Mouse (Mus musculus): Measurements from ENCODE around the gene Sntb2. TPM values are rescaled to one million over a fixed set of nuclear protein-coding genes. Genes with fewer than 3 reads are reported as not detected.

Gene Sntb2
- polyA plus RNA-seq, 1 experiment = 14.4 TPM

- H3K27me3 ChIP-seq (ENCODE audit: control insufficient read depth, insufficient read depth, low read length) = no peaks in the 10 kb centered on the region
- no peak overlapping the region for H3K27ac ChIP-seq (ENCODE audit: control insufficient read depth, insufficient read depth, low read depth, low read length)
- TF ChIP-seq CTCF (IDR thresholded peaks at IDR 0.05; ENCODE audit: control insufficient read depth, insufficient read depth, insufficient replicate concordance, low read depth, low read length) (no peak), POLR2A (IDR thresholded peaks at IDR 0.05; ENCODE audit: control insufficient read depth, low read depth, low read length) (no peak)
- no peak overlapping the region for H3K4me3 ChIP-seq (ENCODE audit: control insufficient read depth, low read depth, low read length)
- peaks cover 5% of the 10 kb centered on the region for H3K36me3 ChIP-seq (ENCODE audit: control insufficient read depth, insufficient read depth, low read length)
- H3K4me1 ChIP-seq (ENCODE audit: control insufficient read depth, insufficient read depth, low read length) = no peaks in the 10 kb centered on the region
Measured at GRCm38 (mm10) chr8:106899473-106899872, 36.1 kb upstream of the Sntb2 start.

DNA sequence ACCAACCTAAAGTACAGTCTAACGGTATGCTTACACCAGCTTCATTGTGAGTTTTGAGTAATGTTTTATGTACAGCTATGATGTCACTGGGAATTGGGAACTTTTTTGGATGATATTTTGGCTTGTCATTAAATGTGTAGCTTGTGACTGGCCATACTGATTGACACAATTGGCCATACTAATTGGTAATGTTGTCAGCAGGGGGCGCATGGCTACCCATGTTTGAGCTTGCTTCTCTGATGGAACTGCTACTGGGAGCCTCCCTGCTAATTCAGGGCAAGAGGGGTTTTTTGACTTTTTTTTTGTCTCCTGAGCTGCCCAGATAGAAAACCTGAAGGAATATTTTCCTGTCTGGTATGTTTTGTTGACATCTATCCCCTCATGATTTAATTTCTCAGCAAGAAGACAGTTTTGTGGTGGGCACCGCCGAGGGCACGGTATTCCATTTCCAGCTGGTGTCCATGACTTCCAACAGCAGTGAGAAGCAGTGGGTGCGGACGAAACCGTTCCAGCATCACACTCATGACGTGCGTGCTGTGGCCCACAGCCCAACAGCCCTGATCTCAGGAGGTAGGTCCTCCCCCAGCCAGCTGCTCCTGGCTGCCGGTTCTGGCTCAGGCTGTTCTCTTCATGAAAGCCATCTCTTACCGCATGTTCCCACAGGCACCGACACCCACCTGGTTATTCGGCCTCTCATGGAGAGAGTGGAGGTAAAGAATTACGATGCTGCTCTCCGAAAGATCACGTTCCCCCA is 29.6 kb upstream of the Sntb2 start:
- no peak overlapping the region for H3K27ac ChIP-seq (ENCODE audit: control insufficient read depth, insufficient read depth, low read depth, low read length)
- TF ChIP-seq POLR2A (IDR thresholded peaks at IDR 0.05; ENCODE audit: control insufficient read depth, low read depth, low read length) (no peak), CTCF (IDR thresholded peaks at IDR 0.05; ENCODE audit: control insufficient read depth, insufficient read depth, insufficient replicate concordance, low read depth, low read length) (no peak)
- H3K4me1 ChIP-seq (ENCODE audit: control insufficient read depth, insufficient read depth, low read length) = no peaks in the 10 kb centered on the region
- peaks cover 5% of the 10 kb centered on the region; the same call in 1 of the 2 replicates for H3K36me3 ChIP-seq (ENCODE audit: control insufficient read depth, insufficient read depth, low read length)
- no peak overlapping the region for H3K4me3 ChIP-seq (ENCODE audit: control insufficient read depth, low read depth, low read length)
- H3K27me3 ChIP-seq (ENCODE audit: control insufficient read depth, insufficient read depth, low read length) = no peaks in the 10 kb centered on the region

DNA sequence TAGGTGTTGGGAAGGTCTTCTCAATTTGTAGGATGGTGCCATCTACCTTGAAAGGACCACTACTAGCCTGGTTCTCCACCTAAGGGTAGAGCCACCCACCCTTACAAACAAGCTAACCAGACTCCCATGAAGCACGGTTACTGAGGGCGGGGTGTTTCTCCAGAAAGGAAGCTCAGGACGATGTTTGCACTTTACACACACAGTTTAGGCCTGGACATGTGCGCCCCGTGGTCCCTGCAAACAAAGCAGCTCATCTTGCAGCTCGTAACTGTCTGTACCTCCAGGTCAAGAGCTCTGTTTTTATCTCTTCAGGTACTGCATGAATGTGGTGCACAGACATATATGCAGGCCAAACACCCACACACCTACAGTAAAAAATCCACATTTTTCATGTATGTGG is 28.9 kb upstream of the Sntb2 start:
- TF ChIP-seq CTCF (IDR thresholded peaks at IDR 0.05; ENCODE audit: control insufficient read depth, insufficient read depth, insufficient replicate concordance, low read depth, low read length) = no peak
- TF ChIP-seq POLR2A (IDR thresholded peaks at IDR 0.05; ENCODE audit: control insufficient read depth, low read depth, low read length) = no peak
- no peak overlapping the region for H3K27ac ChIP-seq (ENCODE audit: control insufficient read depth, insufficient read depth, low read depth, low read length)
- H3K4me3 ChIP-seq (ENCODE audit: control insufficient read depth, low read depth, low read length) = no peak overlapping the region
- H3K27me3 ChIP-seq (ENCODE audit: control insufficient read depth, insufficient read depth, low read length) = no peaks in the 10 kb centered on the region
- H3K4me1 ChIP-seq (ENCODE audit: control insufficient read depth, insufficient read depth, low read length) = no peaks in the 10 kb centered on the region
- H3K36me3 ChIP-seq (ENCODE audit: control insufficient read depth, insufficient read depth, low read length) = peaks cover 7% of the 10 kb centered on the region; the same call in 1 of the 2 replicates

GRCm38 (mm10) chr8:106907450-106907849 is 28.1 kb upstream of the Sntb2 start:
- no peak overlapping the region for H3K4me3 ChIP-seq (ENCODE audit: control insufficient read depth, low read depth, low read length)
- TF ChIP-seq CTCF (IDR thresholded peaks at IDR 0.05; ENCODE audit: control insufficient read depth, insufficient read depth, insufficient replicate concordance, low read depth, low read length) (no peak), POLR2A (IDR thresholded peaks at IDR 0.05; ENCODE audit: control insufficient read depth, low read depth, low read length) (no peak)
- H3K27me3 ChIP-seq (ENCODE audit: control insufficient read depth, insufficient read depth, low read length) = no peaks in the 10 kb centered on the region
- peaks cover 6% of the 10 kb centered on the region for H3K36me3 ChIP-seq (ENCODE audit: control insufficient read depth, insufficient read depth, low read length)
- no peaks in the 10 kb centered on the region for H3K4me1 ChIP-seq (ENCODE audit: control insufficient read depth, insufficient read depth, low read length)
- H3K27ac ChIP-seq (ENCODE audit: control insufficient read depth, insufficient read depth, low read depth, low read length) = no peak overlapping the region

- Histone ChIP-seq H3K27me3 (ENCODE audit: control insufficient read depth, insufficient read depth, low read length) (no peaks in the 10 kb centered on the region), H3K36me3 (ENCODE audit: control insufficient read depth, insufficient read depth, low read length) (peaks cover 6% of the 10 kb centered on the region), H3K4me1 (ENCODE audit: control insufficient read depth, insufficient read depth, low read length) (no peaks in the 10 kb centered on the region), H3K4me3 (ENCODE audit: control insufficient read depth, low read depth, low read length) (no peak overlapping the region), H3K27ac (ENCODE audit: control insufficient read depth, insufficient read depth, low read depth, low read length) (no peak overlapping the region)
- TF ChIP-seq CTCF (IDR thresholded peaks at IDR 0.05; ENCODE audit: control insufficient read depth, insufficient read depth, insufficient replicate concordance, low read depth, low read length) (no peak), POLR2A (IDR thresholded peaks at IDR 0.05; ENCODE audit: control insufficient read depth, low read depth, low read length) (no peak)
Measured at GRCm38 (mm10) chr8:106908291-106908690, 27.3 kb upstream of the Sntb2 start.

DNA sequence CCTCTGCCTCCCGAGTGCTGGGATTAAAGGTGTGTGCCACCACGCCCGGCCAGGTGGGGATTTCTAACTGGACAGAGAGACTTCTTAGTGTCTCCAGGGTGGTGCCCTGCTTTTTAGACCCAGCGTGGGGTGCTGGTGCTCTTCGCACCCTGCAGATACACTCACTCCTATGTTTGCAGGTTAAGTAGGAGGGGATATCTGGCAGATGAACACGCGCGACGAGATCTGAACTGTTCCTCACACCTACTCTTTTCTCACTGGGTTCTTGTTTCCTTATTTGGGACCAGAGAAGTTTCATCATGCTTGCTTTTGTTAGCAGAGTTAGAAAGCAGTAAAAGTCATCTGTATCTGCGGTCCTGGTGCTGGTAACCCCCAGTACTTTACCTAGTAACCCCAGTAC is 21.9 kb upstream of the Sntb2 start:
- TF ChIP-seq POLR2A (IDR thresholded peaks at IDR 0.05; ENCODE audit: control insufficient read depth, low read depth, low read length) = no peak
- TF ChIP-seq CTCF (IDR thresholded peaks at IDR 0.05; ENCODE audit: control insufficient read depth, insufficient read depth, insufficient replicate concordance, low read depth, low read length) = no peak
- Histone ChIP-seq H3K27ac (ENCODE audit: control insufficient read depth, insufficient read depth, low read depth, low read length) (no peak overlapping the region), H3K4me3 (ENCODE audit: control insufficient read depth, low read depth, low read length) (no peak overlapping the region), H3K36me3 (ENCODE audit: control insufficient read depth, insufficient read depth, low read length) (peaks cover 5% of the 10 kb centered on the region), H3K4me1 (ENCODE audit: control insufficient read depth, insufficient read depth, low read length) (no peaks in the 10 kb centered on the region), H3K27me3 (ENCODE audit: control insufficient read depth, insufficient read depth, low read length) (no peaks in the 10 kb centered on the region)

DNA sequence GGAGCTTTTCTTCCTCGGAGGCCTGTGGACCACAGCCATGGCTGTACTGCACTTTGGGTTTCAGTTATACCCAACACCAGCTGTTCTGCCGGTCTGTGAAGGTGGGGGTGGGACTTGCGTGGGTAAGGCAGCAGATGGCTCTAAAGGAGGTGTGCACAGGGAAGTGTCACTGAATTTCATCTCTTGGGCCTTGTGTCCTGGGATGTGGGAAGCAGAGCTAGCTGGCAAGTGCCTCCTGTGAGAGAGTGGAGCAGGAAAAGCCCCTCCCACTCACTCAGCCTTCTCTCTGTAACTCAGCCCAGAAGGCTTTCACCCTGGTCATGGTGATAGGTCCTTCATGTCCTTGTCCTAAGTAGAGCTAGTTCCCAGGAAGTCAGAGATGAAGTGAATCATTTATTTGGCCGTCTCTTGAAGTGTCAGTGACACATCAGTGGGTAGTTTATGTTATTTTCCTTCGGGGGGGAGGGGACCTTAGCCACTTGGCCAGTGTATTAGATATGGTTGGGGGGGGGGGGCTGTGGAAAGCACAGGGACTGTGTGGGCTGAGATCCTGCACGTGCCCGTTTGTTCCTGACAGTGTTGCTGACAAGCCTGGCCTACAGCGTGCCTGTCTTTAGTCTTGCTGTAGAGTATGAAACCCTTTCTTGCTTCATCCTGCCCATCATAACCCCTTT is 15.7 kb upstream of the Sntb2 start:
- Histone ChIP-seq H3K36me3 (ENCODE audit: control insufficient read depth, insufficient read depth, low read length) (peaks cover 1% of the 10 kb centered on the region; the same call in 1 of the 2 replicates), H3K4me1 (ENCODE audit: control insufficient read depth, insufficient read depth, low read length) (no peaks in the 10 kb centered on the region), H3K27me3 (ENCODE audit: control insufficient read depth, insufficient read depth, low read length) (no peaks in the 10 kb centered on the region), H3K27ac (ENCODE audit: control insufficient read depth, insufficient read depth, low read depth, low read length) (no peak overlapping the region), H3K4me3 (ENCODE audit: control insufficient read depth, low read depth, low read length) (no peak overlapping the region)
- TF ChIP-seq CTCF (IDR thresholded peaks at IDR 0.05; ENCODE audit: control insufficient read depth, insufficient read depth, insufficient replicate concordance, low read depth, low read length) = no peak
- TF ChIP-seq POLR2A (IDR thresholded peaks at IDR 0.05; ENCODE audit: control insufficient read depth, low read depth, low read length) = no peak
